Mouse (Mus musculus): ENCODE data around the gene Ctsll3.

- TF ChIP-seq POLR2A (IDR thresholded peaks at IDR 0.05; ENCODE audit: control insufficient read depth in 1 of 2, insufficient read depth in 1 of 2, low read depth in 1 of 2, low read length in 2 of 2, poor library complexity in 1 of 2) (no peak), POLR2AphosphoS2 (IDR thresholded peaks at IDR 0.05; ENCODE audit: low read length) (no peak), CTCF (IDR thresholded peaks at IDR 0.05 in 2 of 3, conservative IDR thresholded peaks at IDR 0.05 in 1 of 3; ENCODE audit: control insufficient read depth in 1 of 3, insufficient read depth in 1 of 3, low read depth in 2 of 3, low read length in 3 of 3, poor library complexity in 1 of 3, severe bottlenecking in 1 of 3) (no peak), MAFK (IDR thresholded peaks at IDR 0.05; ENCODE audit: borderline replicate concordance, low read depth, low read length) (no peak), EP300 (IDR thresholded peaks at IDR 0.05; ENCODE audit: low read depth in 1 of 2, low read length in 2 of 2) (no peak), MEF2A (IDR thresholded peaks at IDR 0.05; ENCODE audit: extremely low read depth, insufficient replicate concordance, low read depth, low read length, poor library complexity, severe bottlenecking) (no peak), NRF1 (IDR thresholded peaks at IDR 0.05; ENCODE audit: insufficient read depth, low read depth, low read length, poor library complexity, severe bottlenecking) (no peak), TCF12 (IDR thresholded peaks at IDR 0.05; ENCODE audit: low read depth, low read length) (no peak), ZC3H11A (IDR thresholded peaks at IDR 0.05; ENCODE audit: low read depth, low read length) (no peak), TAL1 (IDR thresholded peaks at IDR 0.05; ENCODE audit: low read length) (no peak), POLR2AphosphoS5 (IDR thresholded peaks at IDR 0.05; ENCODE audit: borderline replicate concordance, low read depth, low read length) (no peak), ZMIZ1 (IDR thresholded peaks at IDR 0.05; ENCODE audit: low read depth, low read length) (no peak), MYC (IDR thresholded peaks at IDR 0.05; ENCODE audit: low read depth, low read length) (no peak)
Observed at GRCm38 (mm10) chr13:60786264-60786663, 16.4 kb downstream of the Ctsll3 start, which contains the start of gene BC051665.

All from MEL (cell line).